Mouse (Mus musculus): ENCODE data around the gene Chfr. TPM values are rescaled to one million over a fixed set of nuclear protein-coding genes. Genes with fewer than 3 reads are reported as not detected.

The Chfr gene
- polyA plus RNA-seq, 1 experiment from 2014 or later: 97.8 TPM

DNA sequence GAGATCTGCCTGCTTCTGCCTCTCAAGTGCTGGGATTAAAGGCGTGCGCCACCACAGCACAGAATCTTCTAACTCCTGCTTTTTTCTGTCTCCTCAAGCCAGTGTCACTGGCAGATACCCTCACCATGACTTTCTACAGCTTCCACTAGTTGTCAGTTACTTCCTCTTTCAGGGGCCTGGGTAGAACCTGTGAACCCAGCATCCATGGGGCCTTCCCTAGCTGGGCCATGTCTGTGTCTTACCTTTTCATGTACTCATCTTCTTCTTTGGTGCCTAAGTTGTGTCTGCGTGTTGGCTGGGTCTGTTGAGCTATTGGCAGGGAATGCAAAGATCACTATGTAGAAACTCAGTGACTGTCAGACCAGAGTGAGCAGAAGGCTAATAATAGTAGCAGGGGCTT lies 2.2 kb downstream of the Chfr start:
- H3K4me3 ChIP-seq: no peak overlapping the region
- no peak for ATAC-seq (ENCODE audit: low FRiP score, low read depth)
- no peaks in the 10 kb centered on the region for H3K9me3 ChIP-seq
- H3K9ac ChIP-seq: no peak overlapping the region
- H3K27me3 ChIP-seq (replicated peaks): no peaks in the 10 kb centered on the region
- no peak overlapping the region for H3K4me2 ChIP-seq (replicated peaks)
- H3K4me1 ChIP-seq: no peaks in the 10 kb centered on the region
- peaks cover 24% of the 10 kb centered on the region for H3K36me3 ChIP-seq
- no peak overlapping the region for H3K27ac ChIP-seq
- 94% methylated on average over 3 of the region's 3 CpGs for WGBS

DNA sequence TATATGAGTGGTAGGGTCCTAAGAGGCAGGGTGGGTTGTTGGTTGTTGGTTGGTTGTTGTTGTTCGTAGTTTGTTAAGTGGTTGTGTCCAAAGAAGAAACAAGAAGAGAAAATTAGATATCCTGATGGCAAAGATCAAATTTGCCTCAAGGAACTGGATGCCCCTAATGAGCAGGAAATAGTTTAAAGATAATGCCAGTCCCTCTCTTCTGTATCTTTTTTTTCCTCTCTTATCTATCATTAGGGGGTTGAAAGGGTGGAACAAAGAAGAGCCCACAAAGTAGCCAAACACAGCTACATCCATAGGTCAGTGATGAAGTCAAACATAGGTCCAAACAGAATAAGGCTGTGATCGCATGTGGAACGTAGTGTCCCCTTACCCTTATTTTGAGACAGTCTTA lies 3.7 kb downstream of the Chfr start:
- H3K27ac ChIP-seq: no peak overlapping the region
- no peak for ATAC-seq (ENCODE audit: low FRiP score, low read depth)
- no peaks in the 10 kb centered on the region for H3K9me3 ChIP-seq
- no peaks in the 10 kb centered on the region for H3K4me1 ChIP-seq
- H3K4me3 ChIP-seq: no peak overlapping the region
- WGBS: 94% methylated on average over 3 of the region's 3 CpGs
- no peak overlapping the region for H3K4me2 ChIP-seq (replicated peaks)
- H3K27me3 ChIP-seq (replicated peaks): no peaks in the 10 kb centered on the region
- H3K36me3 ChIP-seq: peaks cover 35% of the 10 kb centered on the region
- no peak overlapping the region for H3K9ac ChIP-seq

DNA sequence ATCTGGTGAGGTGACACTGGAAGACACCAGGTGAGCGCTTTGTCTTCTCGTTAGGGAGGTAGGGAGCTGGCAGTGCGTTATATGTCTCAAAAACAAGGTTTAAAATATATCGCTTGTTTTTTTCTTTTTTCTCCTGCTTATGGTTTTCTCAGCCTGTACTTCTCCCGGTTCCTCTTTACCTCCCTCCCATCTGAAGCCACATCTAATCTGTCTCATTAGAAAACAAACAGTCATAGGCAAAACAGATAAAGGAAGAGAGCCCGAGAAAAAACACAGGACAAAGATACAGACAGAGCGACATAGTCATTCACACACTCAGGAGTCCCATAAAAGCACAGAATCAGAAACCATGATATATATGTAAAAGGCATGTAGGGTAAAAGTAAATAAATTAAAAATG lies 4.8 kb downstream of the Chfr start:
- no peak overlapping the region for H3K27ac ChIP-seq
- 94% methylated on average over 7 of the region's 7 CpGs for WGBS
- H3K4me2 ChIP-seq (replicated peaks): no peak overlapping the region
- no peak for ATAC-seq (ENCODE audit: low FRiP score, low read depth)
- H3K36me3 ChIP-seq: peaks cover 45% of the 10 kb centered on the region
- no peaks in the 10 kb centered on the region for H3K9me3 ChIP-seq
- H3K9ac ChIP-seq: no peak overlapping the region
- H3K4me1 ChIP-seq: no peaks in the 10 kb centered on the region
- no peaks in the 10 kb centered on the region for H3K27me3 ChIP-seq (replicated peaks)
- no peak overlapping the region for H3K4me3 ChIP-seq

DNA sequence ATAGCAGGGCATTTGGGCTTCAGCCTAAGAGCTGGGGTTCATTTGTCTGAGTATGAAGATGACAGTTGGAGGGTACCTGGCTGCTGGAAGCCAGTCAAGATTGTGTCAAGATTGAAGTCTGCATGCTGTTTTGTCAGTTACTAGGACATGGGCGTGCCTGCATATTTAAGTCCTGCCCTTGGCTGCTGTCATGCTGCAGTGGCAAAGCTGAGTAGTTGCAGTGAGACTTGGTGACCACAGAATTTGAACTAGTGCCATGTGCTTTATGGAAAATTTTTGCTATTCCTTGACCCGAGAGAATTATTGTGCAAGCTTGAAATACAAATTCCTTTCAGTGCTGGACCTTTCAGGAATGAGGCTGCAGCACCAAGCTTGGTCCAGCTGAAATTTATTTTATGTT lies 6.7 kb downstream of the Chfr start:
- Histone ChIP-seq H3K9ac (no peak overlapping the region), H3K4me1 (no peaks in the 10 kb centered on the region), H3K4me3 (no peak overlapping the region), H3K36me3 (peaks cover 61% of the 10 kb centered on the region), H3K9me3 (no peaks in the 10 kb centered on the region), H3K27me3 (replicated peaks) (no peaks in the 10 kb centered on the region), H3K27ac (no peak overlapping the region), H3K4me2 (replicated peaks) (no peak overlapping the region)
- WGBS: 96% methylated on average over 2 of the region's 2 CpGs
- no peak for ATAC-seq (ENCODE audit: low FRiP score, low read depth)

DNA sequence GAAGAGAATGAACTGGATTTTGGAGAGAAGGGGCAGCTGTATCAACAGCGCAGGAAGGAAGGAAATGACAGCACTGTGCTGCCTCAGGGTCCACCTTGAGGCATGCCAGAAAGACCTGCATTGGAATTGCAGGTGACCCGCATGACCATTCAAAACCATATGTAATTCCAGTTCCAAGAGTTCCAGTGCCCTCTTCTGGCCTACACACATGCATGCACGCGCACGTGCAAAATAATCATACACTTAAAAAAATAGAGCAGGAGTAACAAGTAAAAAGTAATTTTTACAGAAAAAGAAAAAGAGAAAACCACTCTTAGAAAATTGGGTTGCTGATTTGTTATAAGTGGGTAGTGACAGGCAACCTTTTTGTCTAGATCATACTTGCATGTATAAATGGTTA lies 7.4 kb downstream of the Chfr start:
- ATAC-seq (ENCODE audit: low FRiP score, low read depth): no peak
- Histone ChIP-seq H3K4me2 (replicated peaks) (no peak overlapping the region), H3K27me3 (replicated peaks) (no peaks in the 10 kb centered on the region), H3K9me3 (no peaks in the 10 kb centered on the region), H3K4me3 (no peak overlapping the region), H3K27ac (no peak overlapping the region), H3K4me1 (no peaks in the 10 kb centered on the region), H3K36me3 (peaks cover 67% of the 10 kb centered on the region), H3K9ac (no peak overlapping the region)
- 92% methylated on average over 5 of the region's 5 CpGs for WGBS

DNA sequence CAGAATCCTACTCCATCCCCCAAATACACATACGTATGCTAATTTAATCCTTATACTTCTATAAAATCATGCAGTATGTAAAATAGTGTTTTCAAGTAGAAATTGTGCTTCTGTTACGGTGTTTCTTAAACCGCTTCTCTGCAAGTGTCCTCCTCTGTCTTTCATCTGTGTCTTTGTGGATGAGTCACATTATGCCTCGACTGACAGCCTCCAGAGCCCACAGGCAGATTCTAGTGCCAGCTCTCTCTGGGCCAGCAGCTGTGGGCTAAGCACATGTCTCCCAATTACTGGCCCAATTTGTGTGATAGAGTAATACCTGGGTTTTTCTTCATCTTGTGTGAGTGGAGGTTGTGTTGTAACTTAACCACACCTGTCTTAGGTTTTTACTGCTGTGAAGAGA lies 33.7 kb downstream of the Chfr start:
- Histone ChIP-seq H3K36me3 (peaks cover 70% of the 10 kb centered on the region), H3K27me3 (replicated peaks) (no peaks in the 10 kb centered on the region), H3K4me2 (replicated peaks) (no peak overlapping the region), H3K27ac (no peak overlapping the region), H3K4me3 (no peak overlapping the region), H3K4me1 (no peaks in the 10 kb centered on the region), H3K9ac (no peak overlapping the region), H3K9me3 (no peaks in the 10 kb centered on the region)
- 93% methylated on average over 4 of the region's 4 CpGs for WGBS
- no peak for ATAC-seq (ENCODE audit: low FRiP score, low read depth)

DNA sequence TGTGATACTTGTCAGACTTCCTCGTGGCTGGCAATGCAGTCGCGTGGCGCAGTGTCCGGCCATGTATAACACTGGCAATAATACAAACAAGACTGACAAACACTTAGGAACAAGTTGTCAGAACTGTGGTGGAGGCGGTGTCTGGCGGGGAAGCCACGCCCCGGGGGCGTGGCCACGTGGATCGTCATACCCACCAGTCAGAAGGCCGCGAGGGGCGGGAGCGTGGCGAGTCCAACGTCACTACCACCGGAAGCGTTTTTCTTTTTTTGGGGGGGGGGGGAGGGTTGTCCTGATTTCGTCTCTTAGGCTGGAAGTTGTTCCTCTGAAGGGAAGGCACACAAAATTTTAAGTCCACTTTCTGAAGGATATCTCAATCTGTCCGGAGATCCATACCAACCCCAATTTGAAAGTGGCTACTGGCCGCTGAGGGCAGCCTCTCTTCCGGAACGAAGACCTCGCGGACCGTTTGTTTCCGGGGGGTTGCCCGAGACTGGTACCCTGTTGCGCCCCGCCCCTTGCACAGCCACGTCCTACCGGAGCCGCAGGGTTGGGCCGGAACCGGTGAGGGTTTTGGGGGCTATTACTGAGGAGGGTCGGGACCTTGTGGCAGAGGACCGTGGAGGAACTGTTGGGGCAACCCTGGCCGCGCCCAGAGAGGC lies 40.8 kb downstream of the Chfr start, which contains the start of gene Golga3:
TSS of gene Golga3 (plus strand) at position 340 of the 659 bp plus-strand sequence.
- H3K4me2 ChIP-seq (replicated peaks): peak within 1 kb of the TSS; percentile 90
- H3K9ac ChIP-seq: peak within 1 kb of the TSS; percentile 84
- WGBS: under 1% methylated on average over 41 of the region's 41 CpGs
- no peak within 1 kb of the TSS for H3K27ac ChIP-seq
- H3K36me3 ChIP-seq: peaks cover 11% of the 10 kb centered on the region; the same call in 1 of the 2 replicates
- no peaks in the 10 kb centered on the region for H3K27me3 ChIP-seq (replicated peaks)
- peaks cover 9% of the 10 kb centered on the region for H3K4me1 ChIP-seq
- no peaks in the 10 kb centered on the region for H3K9me3 ChIP-seq
- H3K4me3 ChIP-seq: peak within 1 kb of the TSS; percentile 92
- ATAC-seq (ENCODE audit: low FRiP score, low read depth): peak; percentile 97

DNA sequence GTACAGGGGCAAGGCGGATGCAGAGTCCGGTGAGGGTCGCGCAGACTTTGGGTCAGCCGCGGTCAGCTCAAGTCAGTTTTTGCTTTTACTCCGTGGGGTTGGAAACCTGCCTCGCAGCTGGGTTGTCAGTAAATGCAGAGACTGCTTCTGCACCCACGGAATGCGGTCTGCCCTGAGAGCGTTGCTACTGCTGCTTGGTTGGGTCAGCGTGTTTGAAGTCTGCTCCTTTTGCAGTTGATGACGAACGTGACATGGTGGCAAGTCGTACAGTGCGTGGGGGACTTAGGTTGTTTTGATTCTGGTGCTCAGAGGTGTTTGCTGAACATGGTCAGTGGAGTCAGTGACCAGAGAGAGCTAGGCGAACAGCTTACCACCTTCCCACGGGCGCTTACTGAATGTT lies 41.4 kb downstream of the Chfr start:
- Histone ChIP-seq H3K27ac (no peak overlapping the region), H3K4me3 (peak overlapping the region; percentile 92), H3K9me3 (no peaks in the 10 kb centered on the region), H3K4me1 (peaks cover 9% of the 10 kb centered on the region), H3K9ac (peak overlapping the region; percentile 84), H3K4me2 (replicated peaks) (peak overlapping the region; percentile 90), H3K36me3 (peaks cover 13% of the 10 kb centered on the region), H3K27me3 (replicated peaks) (no peaks in the 10 kb centered on the region)
- WGBS: 4% methylated on average over 19 of the region's 19 CpGs
- peak; percentile 17 for ATAC-seq (ENCODE audit: low FRiP score, low read depth)

DNA sequence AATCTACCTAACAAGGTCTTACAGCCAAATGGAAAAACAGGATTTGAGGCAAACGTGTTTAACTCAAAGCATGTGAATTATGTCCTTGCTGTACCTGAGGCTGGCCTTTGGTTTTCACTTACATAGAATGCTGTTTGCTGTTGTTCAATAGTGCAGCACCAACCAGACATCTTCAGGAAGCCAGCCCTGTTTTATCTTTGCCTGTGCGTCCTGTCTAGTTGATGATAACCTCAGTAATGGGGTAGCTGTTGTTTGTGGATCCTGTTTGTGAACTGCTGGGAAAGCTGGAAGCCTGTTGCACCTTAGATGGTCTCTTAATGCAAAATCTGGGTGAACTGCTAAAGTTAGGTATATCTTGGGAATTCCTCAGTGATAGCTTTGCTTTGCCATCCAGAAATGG lies 43.0 kb downstream of the Chfr start:
- no peak for ATAC-seq (ENCODE audit: low FRiP score, low read depth)
- 91% methylated on average over 2 of the region's 2 CpGs for WGBS
- no peaks in the 10 kb centered on the region for H3K9me3 ChIP-seq

DNA sequence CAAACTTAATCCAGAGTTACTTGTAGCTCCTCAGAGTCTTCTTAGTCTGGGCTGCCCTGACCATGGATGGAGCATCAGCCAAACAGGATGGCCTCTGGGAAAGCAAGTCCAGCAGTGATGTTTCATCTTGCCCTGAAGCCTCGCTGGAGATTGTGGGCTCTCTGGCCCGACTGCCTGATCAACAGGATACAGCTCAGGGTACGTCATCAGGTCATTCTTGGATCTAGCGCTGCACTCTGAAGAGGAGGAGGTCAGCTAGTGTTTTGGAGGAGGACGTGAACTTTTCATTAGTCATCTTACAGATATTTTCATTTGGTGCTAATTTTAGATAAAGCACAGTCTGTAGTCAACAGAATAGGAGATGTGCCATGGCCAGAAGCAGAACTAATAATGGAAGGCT lies 46.1 kb downstream of the Chfr start:
- Histone ChIP-seq H3K27ac (no peak overlapping the region), H3K9me3 (no peaks in the 10 kb centered on the region), H3K4me2 (replicated peaks) (no peak overlapping the region), H3K4me3 (no peak overlapping the region), H3K4me1 (peaks cover 9% of the 10 kb centered on the region), H3K9ac (no peak overlapping the region), H3K36me3 (peaks cover 39% of the 10 kb centered on the region), H3K27me3 (replicated peaks) (no peaks in the 10 kb centered on the region)
- WGBS: 92% methylated on average over 5 of the region's 5 CpGs
- ATAC-seq (ENCODE audit: low FRiP score, low read depth): no peak

More for the DNA sequence above, 43.0 kb downstream of the Chfr start:
- Histone ChIP-seq H3K36me3 (peaks cover 16% of the 10 kb centered on the region), H3K4me2 (replicated peaks) (no peak overlapping the region), H3K4me3 (no peak overlapping the region), H3K27me3 (replicated peaks) (no peaks in the 10 kb centered on the region), H3K27ac (no peak overlapping the region), H3K4me1 (peaks cover 9% of the 10 kb centered on the region), H3K9ac (no peak overlapping the region)

DNA sequence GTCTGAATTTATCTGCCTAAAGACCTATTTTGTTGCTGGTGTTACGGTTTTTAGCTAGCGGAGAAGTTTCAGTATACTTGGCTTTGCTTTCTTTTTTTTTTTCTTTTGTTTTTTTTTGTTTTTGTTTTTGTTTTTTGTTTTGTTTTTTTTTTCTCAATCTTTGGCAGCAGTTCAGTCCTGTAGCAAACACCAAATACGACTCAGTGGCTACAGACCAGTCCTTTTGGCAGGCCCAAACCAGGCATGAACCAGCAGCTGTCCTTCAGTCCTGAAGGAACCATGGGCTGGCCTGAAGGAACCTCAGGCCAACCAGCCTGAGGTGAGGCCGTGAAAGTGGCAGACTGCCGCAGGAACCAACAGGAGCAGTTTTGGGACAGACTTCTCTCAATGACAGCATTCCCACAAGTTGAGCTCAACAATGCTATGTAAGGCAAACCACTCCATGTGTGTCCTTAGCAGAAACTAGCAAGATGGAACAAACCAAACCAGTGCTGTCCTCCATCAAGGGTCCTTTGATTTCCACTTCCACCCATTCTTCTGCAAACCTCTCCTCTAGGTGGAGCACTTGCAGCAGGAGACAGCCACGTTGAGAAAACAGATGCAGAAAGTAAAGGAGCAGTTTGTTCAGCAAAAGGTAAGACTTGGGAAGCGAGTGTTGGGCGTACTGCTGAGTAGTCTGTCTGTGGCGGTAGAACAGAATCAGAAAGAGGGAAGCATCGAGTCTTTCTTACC lies 67.7 kb downstream of the Chfr start:
- ATAC-seq (ENCODE audit: low FRiP score, low read depth): no peak
- H3K36me3 ChIP-seq: peaks cover 76% of the 10 kb centered on the region

DNA sequence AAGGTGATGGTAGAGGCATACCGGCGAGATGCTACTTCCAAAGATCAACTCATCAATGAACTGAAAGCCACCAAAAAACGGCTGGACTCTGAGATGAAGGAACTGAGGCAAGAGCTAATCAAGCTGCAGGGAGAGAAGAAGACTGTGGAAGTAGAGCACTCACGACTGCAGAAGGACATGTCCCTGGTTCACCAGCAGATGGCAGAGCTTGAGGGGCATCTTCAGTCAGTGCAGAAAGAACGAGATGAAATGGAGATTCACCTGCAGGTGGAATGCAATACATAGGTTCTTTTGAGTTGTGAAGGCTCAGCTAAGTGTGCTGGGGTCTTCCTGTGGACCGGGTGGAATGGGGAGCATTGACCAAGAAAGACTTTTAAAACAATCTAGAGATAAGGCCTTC lies 69.1 kb downstream of the Chfr start:
- no peaks in the 10 kb centered on the region for H3K4me1 ChIP-seq
- H3K4me3 ChIP-seq: no peak overlapping the region
- no peaks in the 10 kb centered on the region for H3K9me3 ChIP-seq
- peaks cover 87% of the 10 kb centered on the region for H3K36me3 ChIP-seq
- no peaks in the 10 kb centered on the region for H3K27me3 ChIP-seq (replicated peaks)
- H3K27ac ChIP-seq: no peak overlapping the region
- 86% methylated on average over 6 of the region's 6 CpGs for WGBS
- ATAC-seq (ENCODE audit: low FRiP score, low read depth): no peak
- H3K9ac ChIP-seq: no peak overlapping the region
- H3K4me2 ChIP-seq (replicated peaks): no peak overlapping the region

More for the DNA sequence above, 67.7 kb downstream of the Chfr start:
- no peak overlapping the region for H3K9ac ChIP-seq
- H3K4me1 ChIP-seq: no peaks in the 10 kb centered on the region
- no peak overlapping the region for H3K27ac ChIP-seq
- H3K9me3 ChIP-seq: no peaks in the 10 kb centered on the region
- WGBS: 90% methylated on average over 10 of the region's 10 CpGs
- no peak overlapping the region for H3K4me3 ChIP-seq
- H3K4me2 ChIP-seq (replicated peaks): no peak overlapping the region
- H3K27me3 ChIP-seq (replicated peaks): no peaks in the 10 kb centered on the region

DNA sequence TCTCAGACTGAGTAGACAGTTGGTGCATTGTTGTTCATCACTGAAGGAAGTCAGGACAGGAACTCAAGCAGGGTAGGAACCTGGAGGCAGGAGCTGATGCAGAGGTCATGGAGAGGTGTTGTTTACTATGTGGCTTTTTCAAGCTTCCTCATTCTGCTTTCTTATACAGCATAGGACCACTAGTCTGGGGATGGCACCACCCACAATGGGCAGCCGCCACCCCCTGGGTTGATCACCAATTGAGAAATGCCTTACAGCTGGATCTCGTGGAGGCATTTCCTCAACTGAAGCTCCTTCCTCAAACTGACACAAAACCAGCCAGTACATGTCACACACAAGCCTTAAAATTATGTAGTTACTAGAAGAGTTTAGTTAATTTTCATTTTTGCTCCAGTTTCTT lies 75.7 kb downstream of the Chfr start:
- no peaks in the 10 kb centered on the region for H3K4me1 ChIP-seq
- no peaks in the 10 kb centered on the region for H3K9me3 ChIP-seq
- H3K9ac ChIP-seq: no peak overlapping the region
- no peaks in the 10 kb centered on the region for H3K27me3 ChIP-seq (replicated peaks)
- peaks cover 92% of the 10 kb centered on the region for H3K36me3 ChIP-seq
- no peak overlapping the region for H3K27ac ChIP-seq
- ATAC-seq (ENCODE audit: low FRiP score, low read depth): no peak
- no peak overlapping the region for H3K4me3 ChIP-seq
- no peak overlapping the region for H3K4me2 ChIP-seq (replicated peaks)
- 78% methylated on average over 2 of the region's 2 CpGs for WGBS

Data from neural tube, embryonic 12.5 days (tissue).